Mouse (Mus musculus) hindbrain, embryonic 15.5 days (tissue): ENCODE data around the gene Tmeff1. TPM values are rescaled to one million over a fixed set of nuclear protein-coding genes. Genes with fewer than 3 reads are reported as not detected.
A peak's percentile ranks its signal among the peaks of the same experiment; 100 is the strongest.

ENCODE experiments used
- ATAC-seq: fragments of 200-750 bp; cut with Nextera tagmentation; 2 replicates; pipeline ENCODE4 v1.8.0; 2017; ENCODE audit warnings: low read depth, moderate number of reproducible peaks, moderate TSS enrichment; ENCODE audit not compliant: low FRiP score
- H3K27ac ChIP-seq: fragments of 300-500 bp; sonication (generic); replicated peaks from 2 replicates; pipeline ENCODE4 v1.5.1; 2015; ENCODE audit warnings: mild to moderate bottlenecking, inconsistent platforms
- H3K27me3 ChIP-seq: fragments of 300-500 bp; sonication (generic); 2 replicates; pipeline ENCODE4 v1.6.1; 2015; ENCODE audit warnings: control low read depth, inconsistent platforms
- H3K36me3 ChIP-seq: fragments of 300-500 bp; sonication (generic); 2 replicates; pipeline ENCODE4 v1.6.1; 2015; ENCODE audit warnings: control low read depth, inconsistent platforms
- H3K4me1 ChIP-seq: fragments of 300-500 bp; sonication (generic); replicated peaks from 2 replicates; pipeline ENCODE4 v1.6.1; 2015; ENCODE audit warnings: control low read depth, inconsistent platforms
- H3K4me2 ChIP-seq: fragments of 300-500 bp; sonication (generic); 2 replicates; pipeline ENCODE4 v1.6.1; 2015; ENCODE audit warnings: moderate library complexity, mild to moderate bottlenecking, inconsistent platforms
- H3K4me3 ChIP-seq: fragments of 300-500 bp; sonication (generic); 2 replicates; pipeline ENCODE4 v1.5.1; 2015; ENCODE audit warnings: mild to moderate bottlenecking, inconsistent platforms
- H3K9ac ChIP-seq: fragments of 300-500 bp; sonication (generic); 2 replicates; pipeline ENCODE4 v1.6.1; 2015; ENCODE audit warnings: inconsistent platforms
- H3K9me3 ChIP-seq: fragments of 300-500 bp; sonication (generic); 2 replicates; pipeline ENCODE4 v1.6.1; 2016; ENCODE audit warnings: control low read depth, inconsistent platforms
- WGBS: fragments of 180-500 bp; shearing (Covaris S2); methylation state at CpG from one replicate; pipeline ENCODE4 v1.1.7; 2015; 5-methylcytosine and 5-hydroxymethylcytosine counted together
- polyA plus RNA-seq: library from polyadenylated mRNA; unstranded; fragments of >200 nt; fragmentation: Nextera tagmentation; extraction: Ambion mirVana; gene quantifications from 2 replicates; pipeline ENCODE4 v1.2.1, GENCODE M21; 2015

The Tmeff1 gene
- polyA plus RNA-seq, 1 experiment from 2014 or later, result 272 TPM

- Histone ChIP-seq H3K4me2 (no peak overlapping the region), H3K9me3 (no peaks in the 10 kb centered on the region), H3K4me3 (no peak overlapping the region), H3K27me3 (no peaks in the 10 kb centered on the region), H3K9ac (no peak overlapping the region), H3K4me1 (peaks cover 10% of the 10 kb centered on the region; the same call in 1 of the 2 replicates), H3K36me3 (no peaks in the 10 kb centered on the region), H3K27ac (no peak overlapping the region)
- WGBS, result 57% methylated on average over 6 of the region's 6 CpGs
- ATAC-seq, result no peak
Measured at GRCm38 (mm10) chr4:48579475-48580110, 5.4 kb upstream of the Tmeff1 start.

- Histone ChIP-seq H3K36me3 (no peaks in the 10 kb centered on the region), H3K9me3 (no peaks in the 10 kb centered on the region), H3K4me2 (no peak overlapping the region), H3K27me3 (no peaks in the 10 kb centered on the region), H3K27ac (no peak overlapping the region), H3K4me1 (peaks cover 10% of the 10 kb centered on the region; the same call in 1 of the 2 replicates), H3K4me3 (no peak overlapping the region), H3K9ac (no peak overlapping the region)
- WGBS, result 25% methylated on average over 2 of the region's 2 CpGs
- no peak for ATAC-seq
Measured at GRCm38 (mm10) chr4:48581201-48581600, 3.8 kb upstream of the Tmeff1 start.

GRCm38 (mm10) chr4:48581993-48582392, 3.0 kb upstream of the Tmeff1 start:
- no peak overlapping the region for H3K27ac ChIP-seq
- peaks cover 17% of the 10 kb centered on the region for H3K4me1 ChIP-seq
- H3K27me3 ChIP-seq, result no peaks in the 10 kb centered on the region
- H3K4me3 ChIP-seq, result no peak overlapping the region
- no peak for ATAC-seq
- 67% methylated on average over 2 of the region's 3 CpGs for WGBS
- H3K4me2 ChIP-seq, result no peak overlapping the region
- H3K36me3 ChIP-seq, result no peaks in the 10 kb centered on the region
- no peak overlapping the region for H3K9ac ChIP-seq
- H3K9me3 ChIP-seq, result no peaks in the 10 kb centered on the region

- no peaks in the 10 kb centered on the region for H3K27me3 ChIP-seq
- no peaks in the 10 kb centered on the region for H3K9me3 ChIP-seq
- H3K4me3 ChIP-seq, result no peak overlapping the region
- no peak overlapping the region for H3K4me2 ChIP-seq
- no peaks in the 10 kb centered on the region for H3K36me3 ChIP-seq
- H3K4me1 ChIP-seq, result peaks cover 20% of the 10 kb centered on the region
- WGBS, result 46% methylated on average over 2 of the region's 2 CpGs
- no peak overlapping the region for H3K9ac ChIP-seq
- no peak for ATAC-seq
- H3K27ac ChIP-seq, result no peak overlapping the region
Measured at GRCm38 (mm10) chr4:48582941-48583340, 2.0 kb upstream of the Tmeff1 start.

GRCm38 (mm10) chr4:48585241-48586098, 496 bp downstream of the Tmeff1 start:
- H3K27ac ChIP-seq, result peak overlapping the region; percentile 97
- peak overlapping the region; percentile 82 for H3K4me2 ChIP-seq
- under 1% methylated on average over 55 of the region's 92 CpGs for WGBS
- H3K9me3 ChIP-seq, result no peaks in the 10 kb centered on the region
- H3K4me1 ChIP-seq, result peaks cover 30% of the 10 kb centered on the region
- peak overlapping the region; percentile 89 for H3K4me3 ChIP-seq
- peak; percentile 75 for ATAC-seq
- peak overlapping the region; percentile 90 for H3K9ac ChIP-seq
- no peaks in the 10 kb centered on the region for H3K27me3 ChIP-seq
- H3K36me3 ChIP-seq, result no peaks in the 10 kb centered on the region

GRCm38 (mm10) chr4:48586099-48586821, 1.3 kb downstream of the Tmeff1 start:
- peaks cover 30% of the 10 kb centered on the region for H3K4me1 ChIP-seq
- H3K9me3 ChIP-seq, result no peaks in the 10 kb centered on the region

GRCm38 (mm10) chr4:48587526-48587925, 2.6 kb downstream of the Tmeff1 start:
- Histone ChIP-seq H3K4me2 (no peak overlapping the region), H3K36me3 (no peaks in the 10 kb centered on the region), H3K9ac (no peak overlapping the region), H3K9me3 (no peaks in the 10 kb centered on the region), H3K27me3 (no peaks in the 10 kb centered on the region), H3K27ac (no peak overlapping the region), H3K4me1 (peaks cover 30% of the 10 kb centered on the region), H3K4me3 (no peak overlapping the region)
- ATAC-seq, result no peak
- 94% methylated on average over 2 of the region's 2 CpGs for WGBS

More at GRCm38 (mm10) chr4:48586099-48586821, 1.3 kb downstream of the Tmeff1 start:
- peak; percentile 33 for ATAC-seq
- H3K9ac ChIP-seq, result peak overlapping the region; percentile 90
- no peaks in the 10 kb centered on the region for H3K36me3 ChIP-seq
- H3K27ac ChIP-seq, result peak overlapping the region; percentile 97
- no peaks in the 10 kb centered on the region for H3K27me3 ChIP-seq
- peak overlapping the region; percentile 82 for H3K4me2 ChIP-seq
- H3K4me3 ChIP-seq, result peak overlapping the region; percentile 89
- under 1% methylated on average over 12 of the region's 12 CpGs for WGBS

- Histone ChIP-seq H3K27ac (no peak overlapping the region), H3K4me2 (no peak overlapping the region; the same call in 1 of the 2 replicates), H3K9me3 (no peaks in the 10 kb centered on the region), H3K36me3 (no peaks in the 10 kb centered on the region), H3K9ac (no peak overlapping the region), H3K27me3 (no peaks in the 10 kb centered on the region), H3K4me3 (no peak overlapping the region), H3K4me1 (peaks cover 27% of the 10 kb centered on the region)
- ATAC-seq, result no peak
- WGBS, result 73% methylated on average over 9 of the region's 9 CpGs
Measured at GRCm38 (mm10) chr4:48588576-48588975, 3.6 kb downstream of the Tmeff1 start.

- Histone ChIP-seq H3K9ac (no peak overlapping the region), H3K4me1 (peaks cover 24% of the 10 kb centered on the region), H3K4me2 (no peak overlapping the region), H3K27ac (no peak overlapping the region), H3K9me3 (no peaks in the 10 kb centered on the region), H3K4me3 (no peak overlapping the region), H3K27me3 (no peaks in the 10 kb centered on the region), H3K36me3 (no peaks in the 10 kb centered on the region)
- no peak for ATAC-seq
- WGBS, result 91% methylated on average over 7 of the region's 7 CpGs
Measured at GRCm38 (mm10) chr4:48590862-48591261, 5.9 kb downstream of the Tmeff1 start.

GRCm38 (mm10) chr4:48591390-48591789, 6.4 kb downstream of the Tmeff1 start:
- no peak overlapping the region for H3K9ac ChIP-seq
- WGBS, result 78% methylated on average over 3 of the region's 3 CpGs
- no peaks in the 10 kb centered on the region for H3K27me3 ChIP-seq
- H3K9me3 ChIP-seq, result no peaks in the 10 kb centered on the region
- no peak overlapping the region for H3K4me3 ChIP-seq
- H3K27ac ChIP-seq, result no peak overlapping the region
- no peaks in the 10 kb centered on the region for H3K36me3 ChIP-seq
- peaks cover 22% of the 10 kb centered on the region for H3K4me1 ChIP-seq
- no peak overlapping the region for H3K4me2 ChIP-seq
- no peak for ATAC-seq

GRCm38 (mm10) chr4:48592328-48592727, 7.4 kb downstream of the Tmeff1 start:
- Histone ChIP-seq H3K9ac (no peak overlapping the region), H3K36me3 (no peaks in the 10 kb centered on the region), H3K9me3 (no peaks in the 10 kb centered on the region), H3K27me3 (no peaks in the 10 kb centered on the region), H3K4me2 (no peak overlapping the region), H3K4me1 (peaks cover 14% of the 10 kb centered on the region; the same call in 1 of the 2 replicates), H3K27ac (no peak overlapping the region), H3K4me3 (no peak overlapping the region)
- no peak for ATAC-seq
- 75% methylated on average over 5 of the region's 5 CpGs for WGBS

- no peak for ATAC-seq
- Histone ChIP-seq H3K9ac (no peak overlapping the region), H3K4me1 (peaks cover 16% of the 10 kb centered on the region; the same call in 1 of the 2 replicates), H3K4me3 (no peak overlapping the region), H3K27me3 (no peaks in the 10 kb centered on the region), H3K4me2 (no peak overlapping the region), H3K36me3 (no peaks in the 10 kb centered on the region), H3K9me3 (no peaks in the 10 kb centered on the region), H3K27ac (no peak overlapping the region)
- 91% methylated on average over 7 of the region's 7 CpGs for WGBS
Measured at GRCm38 (mm10) chr4:48592844-48593243, 7.9 kb downstream of the Tmeff1 start.
